Mouse (Mus musculus) cerebellum, adult 2 months (tissue): ENCODE data around the gene Fnip2. TPM values are rescaled to one million over a fixed set of nuclear protein-coding genes. Genes with fewer than 3 reads are reported as not detected.

Experiments used
- DNase-seq, 2 experiments: peaks; one replicate each; pipeline ENCODE4 v3.0.0; 2021
- H3K27ac ChIP-seq: fragments of 200-500 bp; 2 replicates; pipeline ENCODE4 v1.5.1; 2012; ENCODE audit warnings: low read length, control low read depth, inconsistent platforms; ENCODE audit not compliant: insufficient read depth
- H3K27me3 ChIP-seq: fragments of 200-500 bp; 2 replicates; pipeline ENCODE4 v1.6.1; 2012; ENCODE audit warnings: inconsistent platforms, mild to moderate bottlenecking, low read length, moderate library complexity; ENCODE audit not compliant: control insufficient read depth, insufficient read depth
- H3K4me1 ChIP-seq: fragments of 200-500 bp; 2 replicates; pipeline ENCODE4 v1.6.1; 2011; ENCODE audit warnings: low read length; ENCODE audit not compliant: control insufficient read depth, insufficient read depth
- H3K4me3 ChIP-seq: fragments of 200-500 bp; replicated peaks from 2 replicates; pipeline ENCODE3; 2011; ENCODE audit warnings: mild to moderate bottlenecking, low read depth, low read length, control low read depth; ENCODE audit not compliant: insufficient read depth
- CTCF ChIP-seq: fragments of 200-500 bp; IDR thresholded peaks from 2 replicates; pipeline ENCODE4 v1.5.1; 2011; ENCODE audit warnings: low read depth, mild to moderate bottlenecking, control low read depth, low read length, moderate library complexity, borderline replicate concordance; ENCODE audit not compliant: insufficient read depth
- POLR2A ChIP-seq: fragments of 200-500 bp; IDR thresholded peaks from 2 replicates; pipeline ENCODE4 v1.6.1; 2011; ENCODE audit warnings: low read length, control low read depth, borderline replicate concordance; ENCODE audit not compliant: insufficient read depth
- WGBS: fragments of 180-500 bp; shearing (Covaris S2); methylation state at CpG from one replicate; pipeline ENCODE4 v1.1.7; 2018; 5-methylcytosine and 5-hydroxymethylcytosine counted together
- polyA plus RNA-seq: library from polyadenylated mRNA; depleted of rRNA; stranded (reverse); fragments of >200 nt; gene quantifications from 2 replicates; pipeline ENCODE4 v1.2.3, GENCODE M21; 2012

Fnip2 gene
- polyA plus RNA-seq, 1 experiment: 16.3 TPM

DNA sequence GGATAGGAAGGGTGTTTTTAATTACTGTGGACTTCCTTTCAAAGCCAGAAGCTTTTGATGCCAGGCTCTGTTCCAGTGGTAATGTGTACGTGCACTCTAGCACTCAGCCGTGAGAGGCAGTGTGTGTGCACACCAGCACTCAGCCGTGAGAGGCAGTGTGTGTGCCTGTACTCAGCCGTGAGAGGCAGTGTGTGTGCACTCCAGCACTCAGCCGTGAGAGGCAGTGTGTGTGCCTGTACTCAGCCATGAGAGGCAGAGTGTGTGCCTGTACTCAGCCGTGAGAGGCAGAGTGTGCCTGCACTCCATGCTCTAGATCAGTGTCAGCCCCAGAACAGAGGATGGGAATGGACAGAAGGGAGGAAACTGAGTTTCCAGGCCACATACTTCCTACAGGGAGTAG lies 70.9 kb downstream of the Fnip2 start:
- no peak for DNase-seq
- Histone ChIP-seq H3K4me3 (no peak overlapping the region), H3K27me3 (no peaks in the 10 kb centered on the region), H3K27ac (no peak overlapping the region), H3K4me1 (no peaks in the 10 kb centered on the region)
- TF ChIP-seq CTCF (no peak), POLR2A (no peak)
- WGBS: 74% methylated on average over 6 of the region's 6 CpGs

DNA sequence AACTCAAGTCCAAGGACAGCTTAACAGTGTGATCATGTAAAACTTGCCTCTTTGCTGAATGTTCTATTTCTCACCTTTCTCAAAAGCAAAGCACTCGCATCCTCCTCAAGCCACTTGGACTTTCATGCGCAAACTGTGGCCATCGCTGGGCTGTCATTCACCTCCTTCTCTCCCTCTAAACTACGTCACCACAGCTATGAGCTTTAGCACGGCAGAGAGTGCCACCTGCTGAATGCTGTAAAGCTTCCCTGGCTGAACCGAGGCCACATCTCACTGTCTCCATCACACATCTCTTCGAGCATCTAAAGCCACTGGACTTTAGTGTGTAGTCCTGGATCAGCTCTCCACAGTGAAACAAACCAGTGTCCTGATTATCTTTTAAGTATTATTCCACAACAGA lies 72.4 kb downstream of the Fnip2 start:
- TF ChIP-seq CTCF (peak; percentile 46; the same call in 1 of the 2 replicates), POLR2A (no peak)
- Histone ChIP-seq H3K4me3 (no peak overlapping the region), H3K27ac (no peak overlapping the region), H3K27me3 (no peaks in the 10 kb centered on the region), H3K4me1 (no peaks in the 10 kb centered on the region)
- WGBS: 50% methylated on average over 7 of the region's 7 CpGs
- no peak for DNase-seq

DNA sequence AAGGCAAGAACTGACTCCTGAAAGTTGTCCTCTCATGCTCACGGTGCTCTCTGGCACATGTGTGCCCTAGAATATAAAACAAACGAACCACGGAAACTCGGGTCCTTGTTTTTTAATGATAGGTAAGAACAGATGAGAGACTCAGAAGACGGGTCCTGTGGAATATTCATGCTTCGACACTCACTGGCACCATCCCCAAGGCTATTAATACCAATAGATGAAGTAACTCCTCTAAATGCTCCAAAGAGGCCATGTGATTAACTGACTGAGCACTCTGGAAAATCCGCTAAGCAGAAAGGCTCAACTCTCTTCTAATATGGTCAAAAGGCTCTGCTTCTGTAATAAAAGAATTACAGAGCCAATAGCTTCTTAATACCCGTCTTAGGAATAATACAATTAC lies 73.6 kb downstream of the Fnip2 start:
- TF ChIP-seq CTCF: no peak
- TF ChIP-seq POLR2A: no peak
- Histone ChIP-seq H3K27ac (no peak overlapping the region), H3K27me3 (no peaks in the 10 kb centered on the region), H3K4me3 (no peak overlapping the region), H3K4me1 (no peaks in the 10 kb centered on the region)
- WGBS: 79% methylated on average over 8 of the region's 8 CpGs
- DNase-seq: no peak

DNA sequence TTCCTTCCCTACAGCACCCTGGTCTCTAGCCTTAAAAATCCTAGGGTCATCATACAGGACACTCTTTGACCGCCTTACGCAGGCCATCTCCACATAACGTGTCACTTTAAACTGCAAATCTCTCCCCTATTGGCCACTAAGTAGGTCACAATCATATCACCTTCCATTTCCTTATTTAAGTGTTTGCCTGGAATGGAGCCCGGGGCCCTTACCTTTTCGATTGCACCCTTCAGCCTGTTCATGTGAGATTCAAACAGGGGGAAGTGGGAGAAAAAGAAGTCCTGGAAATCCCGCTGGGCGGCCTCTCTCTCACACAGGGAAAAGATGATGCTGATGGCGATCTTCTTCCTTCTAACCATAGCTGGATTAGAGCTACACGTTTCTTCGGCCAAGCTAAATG lies 74.5 kb downstream of the Fnip2 start:
- TF ChIP-seq POLR2A (no peak), CTCF (no peak)
- Histone ChIP-seq H3K4me1 (no peaks in the 10 kb centered on the region), H3K27me3 (no peaks in the 10 kb centered on the region), H3K27ac (no peak overlapping the region), H3K4me3 (no peak overlapping the region)
- no peak for DNase-seq
- WGBS: 97% methylated on average over 10 of the region's 10 CpGs

DNA sequence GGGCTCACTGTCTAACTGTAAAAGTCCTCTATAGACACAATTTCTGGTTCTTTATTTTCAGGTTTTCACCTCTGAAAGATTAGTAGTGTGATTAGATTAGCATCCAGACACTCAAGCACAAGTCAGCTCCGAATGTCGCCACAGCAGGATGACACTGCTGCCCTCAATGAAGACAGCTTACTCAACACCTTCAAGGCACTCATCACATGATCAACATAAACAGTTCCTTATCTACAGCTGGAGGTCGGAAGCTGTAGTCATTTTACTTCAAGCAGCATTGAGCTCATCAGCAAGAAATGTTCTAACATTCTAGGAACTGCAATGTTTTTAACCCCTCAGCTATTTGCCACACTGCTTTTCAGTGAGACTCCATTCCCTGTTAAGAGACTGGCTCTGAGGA lies 76.0 kb downstream of the Fnip2 start:
- H3K27ac ChIP-seq: no peak overlapping the region
- 93% methylated on average over 3 of the region's 3 CpGs for WGBS
- H3K4me1 ChIP-seq: no peaks in the 10 kb centered on the region
- H3K4me3 ChIP-seq: no peak overlapping the region
- H3K27me3 ChIP-seq: no peaks in the 10 kb centered on the region
- no peak for TF ChIP-seq CTCF
- no peak for TF ChIP-seq POLR2A
- no peak for DNase-seq

DNA sequence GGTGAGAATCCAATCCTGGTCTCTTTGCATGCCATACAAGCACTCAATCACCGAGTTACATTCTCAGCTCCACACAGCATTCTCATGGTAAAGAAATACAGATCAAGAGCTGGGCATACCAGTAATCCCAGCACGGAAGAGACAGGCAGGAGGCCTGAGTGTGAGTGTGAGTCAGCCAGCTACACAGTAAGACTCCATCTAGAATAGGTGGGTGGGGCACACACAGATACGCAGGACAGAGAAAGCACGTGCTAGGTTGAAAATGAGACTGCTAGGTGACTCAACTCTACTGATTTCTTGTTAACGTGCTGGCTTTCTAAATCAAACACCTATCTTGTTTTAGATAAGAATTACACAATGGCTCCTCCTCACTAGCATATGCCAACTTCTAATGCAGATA lies 77.5 kb downstream of the Fnip2 start:
- Histone ChIP-seq H3K27ac (no peak overlapping the region), H3K4me3 (no peak overlapping the region), H3K4me1 (no peaks in the 10 kb centered on the region), H3K27me3 (no peaks in the 10 kb centered on the region)
- TF ChIP-seq CTCF: no peak
- TF ChIP-seq POLR2A: no peak
- DNase-seq: no peak
- WGBS: 85% methylated on average over 5 of the region's 5 CpGs

DNA sequence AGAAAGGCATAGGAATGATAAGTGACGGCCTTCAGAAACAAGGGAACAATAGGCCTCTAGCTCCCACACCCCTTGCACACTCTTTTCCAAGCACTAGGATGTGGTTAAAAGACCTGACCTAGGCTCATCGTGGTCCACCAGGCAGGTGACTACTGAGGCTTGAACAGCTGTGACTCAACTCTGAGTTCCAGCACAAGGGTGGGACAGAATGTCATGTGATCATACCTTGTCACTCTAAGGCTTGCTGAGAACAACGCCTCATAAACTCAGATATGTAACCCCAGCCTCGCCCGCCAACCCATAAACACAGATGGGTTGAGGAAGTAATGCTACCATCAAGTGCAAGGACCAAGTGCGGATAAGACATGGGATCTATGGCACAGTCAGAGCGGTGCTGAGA lies 79.6 kb downstream of the Fnip2 start:
- no peaks in the 10 kb centered on the region for H3K4me1 ChIP-seq
- H3K27ac ChIP-seq: no peak overlapping the region
- H3K27me3 ChIP-seq: no peaks in the 10 kb centered on the region
- DNase-seq: no peak
- WGBS: 93% methylated on average over 7 of the region's 7 CpGs
- no peak overlapping the region for H3K4me3 ChIP-seq
- TF ChIP-seq POLR2A (no peak), CTCF (no peak)

DNA sequence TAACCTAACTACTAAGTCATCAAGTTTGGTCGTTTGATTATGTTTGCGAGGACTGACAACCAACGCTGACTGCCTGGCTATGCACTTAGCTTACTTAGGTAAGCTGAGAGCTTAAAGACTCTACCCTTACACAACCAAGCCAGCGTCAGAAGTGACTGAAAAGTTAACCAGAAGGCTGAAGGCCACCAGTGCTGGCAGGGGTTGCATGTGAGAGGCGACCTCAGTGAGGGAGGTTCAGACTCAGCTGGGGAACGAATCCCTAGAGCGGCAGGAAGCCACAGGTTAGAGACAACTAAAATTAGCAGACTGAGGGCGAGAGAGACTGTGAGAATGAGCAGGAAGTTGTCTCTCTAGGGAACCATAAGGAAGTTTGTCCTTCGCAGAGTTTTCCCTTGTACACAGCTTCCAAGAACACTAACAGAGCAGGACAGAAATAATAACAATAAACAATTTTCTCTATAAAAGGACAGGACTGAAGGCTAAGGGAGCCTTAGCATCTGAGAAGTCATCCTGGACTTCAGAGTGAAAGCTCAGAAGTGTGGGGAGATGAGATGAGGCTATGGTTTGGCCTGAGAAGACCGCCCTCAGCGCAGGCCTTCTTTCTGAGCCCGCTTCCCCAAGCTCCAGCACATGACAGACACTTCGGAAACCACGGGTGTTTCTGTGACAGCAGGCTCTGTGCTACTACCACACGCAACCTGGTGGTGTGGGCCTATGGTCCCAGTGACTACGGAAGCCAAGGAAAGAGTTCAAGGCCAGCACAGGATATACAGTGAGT lies 83.1 kb downstream of the Fnip2 start:
- no peak for TF ChIP-seq POLR2A
- no peak for TF ChIP-seq CTCF
- peaks cover 9% of the 10 kb centered on the region; the same call in 1 of the 2 replicates for H3K4me1 ChIP-seq
- 92% methylated on average over 16 of the region's 16 CpGs for WGBS

More for the DNA sequence above, 83.1 kb downstream of the Fnip2 start:
- Histone ChIP-seq H3K4me3 (no peak overlapping the region), H3K27ac (no peak overlapping the region), H3K27me3 (no peaks in the 10 kb centered on the region)
- DNase-seq: no peak
